Mouse (Mus musculus): ENCODE measurements around the gene Rab2b. TPM values are rescaled to one million over a fixed set of nuclear protein-coding genes. Genes with fewer than 3 reads are reported as not detected.
"Not testable (repeated sequence)": the region's sequence is repeated elsewhere in the genome, so short reads cannot be mapped to it uniquely, and the experiment has no call there.

Rab2b gene
- total RNA-seq (2015) (5.3 and 7.8 TPM in 2 replicates), total RNA-seq (2017) (3.6 and 4.6 TPM in 2 replicates)

DNA sequence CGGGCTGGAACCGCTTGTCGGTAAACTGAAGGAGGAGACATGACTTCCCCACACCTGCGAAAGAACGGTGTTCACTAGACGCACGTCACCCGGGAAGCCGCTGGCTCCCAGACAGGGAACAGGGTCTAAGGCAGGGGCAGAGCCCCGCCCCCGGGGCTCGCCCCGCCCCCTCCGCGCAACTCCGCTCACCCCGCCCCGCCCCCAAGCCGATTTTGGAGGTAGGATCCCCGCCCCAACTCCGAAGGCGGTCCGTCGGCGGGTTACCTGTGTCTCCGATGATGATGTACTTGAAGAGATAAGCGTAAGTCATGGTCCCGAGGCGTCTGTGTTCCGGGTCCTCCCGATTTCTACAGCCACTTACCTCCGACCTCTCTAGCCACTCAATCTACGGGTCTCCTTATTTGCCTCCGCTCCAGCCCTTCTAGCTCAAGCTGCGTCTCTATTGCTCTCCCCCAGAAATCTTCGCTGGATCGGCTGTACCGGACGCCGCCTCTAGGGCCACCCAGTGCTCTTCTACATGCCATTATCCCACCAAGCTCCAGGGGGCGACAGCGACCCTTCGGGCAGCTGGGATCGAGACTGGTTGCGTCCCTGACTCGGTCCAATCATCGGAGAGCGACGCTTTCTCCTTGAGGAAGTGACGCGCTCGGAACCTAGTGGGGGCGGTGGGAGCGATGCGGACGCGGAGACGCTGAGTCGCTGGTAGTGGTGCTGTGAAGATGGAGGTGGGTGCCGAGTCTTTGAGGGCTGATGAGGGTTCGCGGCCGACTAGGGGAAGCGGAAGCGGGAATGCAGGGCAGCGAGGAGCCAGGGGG, at the start of gene Rab2b, which contains the start of gene Tox4:
Rab2b (minus strand) TSS at position 614 of the 815 bp plus-strand sequence.
Tox4 (plus strand) TSS at position 215 of the 815 bp plus-strand sequence.
- ATAC-seq (ENCODE audit: poor library complexity, severe bottlenecking), result peak; percentile 95

GRCm38 (mm10) chr14:52327910-52328812, 48.8 kb upstream of the Rab2b start, which contains the start of gene Sall2:
Sall2 (minus strand) TSS chr14:52328762.
- ATAC-seq (ENCODE audit: poor library complexity, severe bottlenecking), result no peak

- no peak for ATAC-seq (ENCODE audit: poor library complexity, severe bottlenecking)
Observed at GRCm38 (mm10) chr14:52327375-52327901, 48.1 kb upstream of the Rab2b start.

GRCm38 (mm10) chr14:52325890-52326289, 46.5 kb upstream of the Rab2b start:
- no peak for ATAC-seq (ENCODE audit: poor library complexity, severe bottlenecking)

DNA sequence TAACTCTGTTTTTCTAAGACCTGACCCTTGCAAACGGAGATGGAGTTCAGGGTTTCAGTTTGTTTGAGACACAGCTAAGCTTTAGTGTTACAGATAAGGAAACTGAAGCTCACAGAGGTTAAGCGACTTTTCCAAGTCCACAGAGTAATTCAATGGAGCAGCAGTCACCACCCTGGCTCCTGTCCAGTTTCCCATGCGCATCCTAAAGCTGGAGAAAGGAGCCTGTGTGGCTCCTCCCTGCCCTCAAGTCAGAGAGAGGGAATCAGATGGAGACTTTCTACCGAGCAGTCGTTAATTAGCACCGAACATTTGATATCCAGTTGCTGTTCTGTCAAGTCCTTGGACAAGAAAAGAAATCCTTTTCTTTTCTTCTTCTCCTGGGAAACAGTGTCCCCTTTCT, 40.0 kb upstream of the Rab2b start:
- no peak for ATAC-seq (ENCODE audit: poor library complexity, severe bottlenecking)

- ATAC-seq (ENCODE audit: poor library complexity, severe bottlenecking), result no peak
Observed at GRCm38 (mm10) chr14:52316441-52317225, 37.3 kb upstream of the Rab2b start.

GRCm38 (mm10) chr14:52315792-52316440, 36.6 kb upstream of the Rab2b start:
- ATAC-seq (ENCODE audit: poor library complexity, severe bottlenecking), result peak; percentile 49

DNA sequence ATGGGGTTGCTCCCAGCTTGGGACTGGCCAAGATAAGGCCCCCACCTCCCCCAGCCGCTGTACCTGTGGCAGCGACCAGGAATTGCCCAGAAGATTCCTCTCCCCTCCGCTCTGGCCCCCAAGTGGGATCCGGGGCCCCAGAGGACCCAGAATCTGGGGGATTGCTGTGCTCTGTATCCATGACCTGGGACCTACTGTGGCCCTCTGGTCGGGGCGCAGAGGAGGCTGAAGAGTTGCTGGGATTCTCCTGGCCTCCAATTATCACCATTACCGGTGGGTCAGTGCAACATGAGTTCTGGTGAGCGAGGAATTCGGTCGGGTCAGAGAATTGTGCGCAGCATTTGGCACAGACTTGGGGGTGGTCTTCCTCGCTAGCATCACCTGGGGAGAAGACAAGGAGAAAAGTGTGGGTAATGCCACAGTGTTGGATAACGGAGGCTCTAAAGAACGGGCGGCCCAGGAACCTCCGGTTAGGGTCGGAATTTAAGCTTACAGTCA, 36.0 kb upstream of the Rab2b start:
- no peak; the same call in 1 of the 2 replicates for ATAC-seq (ENCODE audit: poor library complexity, severe bottlenecking)

- no peak for ATAC-seq (ENCODE audit: poor library complexity, severe bottlenecking)
Observed at GRCm38 (mm10) chr14:52314808-52315150, 35.4 kb upstream of the Rab2b start.

GRCm38 (mm10) chr14:52313931-52314807, 34.8 kb upstream of the Rab2b start:
- ATAC-seq (ENCODE audit: poor library complexity, severe bottlenecking), result peak; percentile 73

- no peak for ATAC-seq (ENCODE audit: poor library complexity, severe bottlenecking)
Observed at GRCm38 (mm10) chr14:52310906-52311305, 31.6 kb upstream of the Rab2b start.

DNA sequence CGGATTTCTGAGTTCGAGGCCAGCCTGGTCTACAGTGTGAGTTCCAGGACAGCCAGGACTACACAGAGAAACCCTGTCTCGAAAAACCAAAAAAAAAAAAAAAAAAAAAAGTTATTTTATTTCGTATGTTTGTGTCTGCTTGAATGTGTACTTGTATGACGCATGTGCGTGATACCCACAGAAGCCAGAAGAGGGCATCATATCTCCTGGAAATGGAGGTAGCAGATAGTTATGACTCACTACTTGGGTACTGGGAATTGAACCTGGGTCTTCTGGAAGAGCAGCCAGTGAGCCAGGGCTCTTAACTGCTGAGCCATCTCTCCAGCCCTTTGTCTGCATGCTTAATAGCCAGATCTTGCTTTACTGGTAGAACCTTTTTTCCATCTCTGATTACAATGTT, 31.0 kb upstream of the Rab2b start:
- ATAC-seq (ENCODE audit: poor library complexity, severe bottlenecking), result not testable (repeated sequence)

DNA sequence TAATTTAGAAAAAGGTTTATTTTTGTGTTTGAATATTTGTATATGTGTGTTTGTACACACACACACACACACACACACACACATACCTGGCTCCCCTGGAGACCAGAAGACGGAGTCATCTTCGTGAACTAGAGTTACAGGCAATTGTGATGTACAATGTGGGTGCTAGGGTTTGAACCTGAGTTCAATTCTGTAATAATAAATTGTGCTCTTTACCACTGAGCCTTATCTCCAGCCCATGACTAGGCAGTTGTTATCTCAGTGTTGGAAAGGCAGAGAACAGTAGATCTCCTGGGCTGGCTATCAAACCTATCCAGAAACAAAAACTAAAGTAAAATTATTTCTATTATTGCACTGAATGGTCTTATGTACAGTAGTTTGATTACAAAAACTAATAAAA, 26.8 kb upstream of the Rab2b start:
- ATAC-seq (ENCODE audit: poor library complexity, severe bottlenecking), result no peak

GRCm38 (mm10) chr14:52304644-52305271, 25.4 kb upstream of the Rab2b start, which contains the start of gene Mettl3:
Mettl3 (minus strand) TSS chr14:52305128.
- ATAC-seq (ENCODE audit: poor library complexity, severe bottlenecking), result peak; percentile 98

DNA sequence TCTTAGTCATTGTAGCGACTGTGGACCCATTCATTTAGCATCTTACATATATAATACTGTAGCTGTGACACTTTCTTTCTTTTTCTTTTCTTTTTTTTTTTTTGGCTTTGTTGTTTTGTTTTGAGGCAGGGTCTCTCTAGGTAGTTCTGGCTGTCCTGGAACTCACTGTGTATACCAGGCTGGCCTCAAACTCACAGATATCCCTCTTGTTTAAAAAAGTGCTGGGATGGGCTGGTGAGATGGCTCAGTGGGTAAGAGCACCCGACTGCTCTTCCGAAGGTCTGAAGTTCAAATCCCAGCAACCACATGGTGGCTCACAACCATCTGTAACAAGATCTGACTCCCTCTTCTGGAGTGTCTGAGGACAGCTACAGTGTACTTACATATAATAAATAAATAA, 24.2 kb upstream of the Rab2b start:
- not testable (repeated sequence) for ATAC-seq (ENCODE audit: poor library complexity, severe bottlenecking)

DNA sequence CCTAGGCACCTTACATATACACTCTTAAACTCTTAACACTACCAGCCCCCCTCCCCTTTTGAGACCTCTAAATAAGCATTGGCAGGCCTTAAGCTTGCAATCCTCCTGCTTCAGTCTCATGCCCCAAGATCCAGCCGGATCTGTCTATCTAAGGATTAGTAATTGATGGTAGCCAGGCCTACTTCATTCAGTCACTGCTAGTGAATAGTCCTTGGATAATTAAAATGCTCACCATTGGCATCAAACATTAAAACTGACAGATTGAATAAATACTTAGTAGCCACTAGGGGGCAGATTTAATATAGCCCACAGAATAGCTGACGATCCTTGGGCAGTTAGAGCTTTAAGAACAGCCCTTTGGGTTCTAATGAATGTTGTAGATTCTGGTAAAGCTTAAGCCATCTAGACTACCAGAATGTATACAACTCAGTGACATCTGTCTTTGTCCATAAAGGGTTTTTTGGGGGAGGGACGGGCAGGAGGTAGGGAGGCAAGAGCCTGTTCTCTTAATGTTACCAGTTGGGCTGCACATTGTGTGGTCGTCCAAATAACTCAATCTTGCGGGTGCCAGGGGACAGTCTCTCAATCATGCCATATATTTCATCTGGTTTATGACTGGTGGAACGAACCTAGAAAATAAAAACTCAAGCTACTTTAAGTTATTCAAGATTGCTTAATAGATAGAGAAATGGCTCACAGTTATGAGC, 16.4 kb upstream of the Rab2b start:
- ATAC-seq (ENCODE audit: poor library complexity, severe bottlenecking), result peak; percentile 60

DNA sequence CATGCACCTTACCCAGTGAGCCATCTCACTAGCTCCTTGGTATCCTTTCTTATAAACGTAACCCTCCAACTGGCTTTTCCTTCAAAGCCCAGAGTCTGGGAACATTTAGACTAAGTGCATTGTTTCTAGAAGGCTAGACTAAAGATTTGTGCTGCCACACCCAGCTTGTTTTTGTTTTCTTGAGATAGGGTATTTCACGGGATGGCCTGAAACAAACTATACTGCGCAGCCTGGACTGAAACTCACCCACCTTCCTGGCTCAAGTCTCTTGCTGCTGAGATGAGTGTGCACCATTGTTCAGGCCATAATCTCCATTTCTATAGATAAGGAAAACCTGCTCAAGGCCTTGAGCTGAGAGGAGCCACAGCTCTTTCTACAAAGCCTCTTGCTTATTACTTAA, 4.8 kb upstream of the Rab2b start:
- no peak for ATAC-seq (ENCODE audit: poor library complexity, severe bottlenecking)

DNA sequence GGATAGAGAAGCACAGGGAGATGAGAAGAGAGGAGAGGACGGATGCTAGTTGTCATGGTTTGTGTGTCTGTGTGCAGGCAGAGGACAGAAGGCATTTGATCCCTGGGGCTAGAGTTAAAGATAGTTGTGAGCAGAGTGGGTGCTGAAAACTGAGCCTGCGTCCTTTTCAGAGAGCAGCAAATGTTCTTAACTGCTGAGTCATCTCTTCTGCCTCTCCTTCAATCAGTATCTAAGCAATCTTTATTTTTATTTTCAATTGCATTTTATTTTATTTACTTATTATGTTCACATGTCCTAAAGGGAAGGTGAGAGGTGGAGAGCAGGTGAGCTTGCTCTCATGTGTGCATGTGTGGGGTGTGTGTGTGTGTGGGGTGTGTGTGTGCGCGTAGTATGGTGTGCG, 4.3 kb upstream of the Rab2b start:
- ATAC-seq (ENCODE audit: poor library complexity, severe bottlenecking), result no peak

Measured in megakaryocyte, adult 5-6 weeks (primary cell).